Mouse (Mus musculus): ENCODE results near the gene Pde6c.

- TF ChIP-seq GATA1 (IDR thresholded peaks at IDR 0.05; ENCODE audit: low read length) (no peak), TAL1 (IDR thresholded peaks at IDR 0.05; ENCODE audit: low read length) (no peak)
Measured at GRCm38 (mm10) chr19:38096231-38096630, 36.4 kb upstream of the Pde6c start.
